Mouse (Mus musculus): ENCODE measurements around the gene Cox5a. TPM values are rescaled to one million over a fixed set of nuclear protein-coding genes. Genes with fewer than 3 reads are reported as not detected.
A peak's percentile ranks its signal among the peaks of the same experiment; 100 is the strongest.

Cox5a gene
- polyA plus RNA-seq, 1 experiment from 2014 or later, result 675 TPM

GRCm38 (mm10) chr9:57522114-57522860, 1.2 kb downstream of the Cox5a start:
- WGBS, result 39% methylated on average over 7 of the region's 7 CpGs
- no peak overlapping the region for H3K27ac ChIP-seq (ENCODE audit: low read depth, low read length)

DNA sequence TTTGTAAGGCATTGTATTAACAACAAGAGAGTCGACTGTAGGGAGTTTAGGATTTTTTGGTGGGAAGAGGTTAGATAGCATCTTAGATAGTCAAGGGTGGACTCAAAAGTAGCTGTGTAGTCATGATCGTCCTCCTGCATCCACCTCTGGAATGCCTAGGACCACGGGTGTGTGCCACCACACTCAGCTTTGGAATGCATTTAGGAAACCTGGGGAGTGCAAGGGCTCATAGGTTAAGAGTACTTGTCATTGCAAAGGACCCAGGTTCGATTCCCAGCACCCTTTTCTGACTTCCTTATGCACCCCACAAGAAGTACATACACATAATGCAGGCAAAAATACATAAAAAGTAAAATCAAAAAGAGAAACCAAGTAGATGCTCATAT, 1.8 kb downstream of the Cox5a start:
- peak overlapping the region; percentile 75 for H3K4me2 ChIP-seq (replicated peaks; ENCODE audit: low read depth, low read length)
- WGBS, result 69% methylated on average over 4 of the region's 4 CpGs
- peaks cover 5% of the 10 kb centered on the region for H3K4me1 ChIP-seq (ENCODE audit: control insufficient read depth, insufficient read depth, low read length)
- no peak for ATAC-seq (ENCODE audit: low FRiP score, low TSS enrichment)
- H3K27ac ChIP-seq (ENCODE audit: low read depth, low read length), result no peak overlapping the region
- peaks cover 2% of the 10 kb centered on the region; the same call in 1 of the 2 replicates for H3K36me3 ChIP-seq (ENCODE audit: control insufficient read depth, insufficient read depth, low read length)
- no peaks in the 10 kb centered on the region for H3K9me3 ChIP-seq (ENCODE audit: control insufficient read depth, low read length)
- no peaks in the 10 kb centered on the region for H3K27me3 ChIP-seq (ENCODE audit: control insufficient read depth, insufficient read depth, low read length)
- H3K4me3 ChIP-seq (ENCODE audit: low read length), result peak overlapping the region; percentile 94; the same call in 1 of the 2 replicates
- peak overlapping the region; percentile 38; the same call in 1 of the 2 replicates for H3K9ac ChIP-seq (ENCODE audit: low read depth, low read length)

More at GRCm38 (mm10) chr9:57522114-57522860, 1.2 kb downstream of the Cox5a start:
- ATAC-seq (ENCODE audit: low FRiP score, low TSS enrichment), result no peak
- Histone ChIP-seq H3K27me3 (ENCODE audit: control insufficient read depth, insufficient read depth, low read length) (no peaks in the 10 kb centered on the region), H3K9ac (ENCODE audit: low read depth, low read length) (peak overlapping the region; percentile 97), H3K4me1 (ENCODE audit: control insufficient read depth, insufficient read depth, low read length) (peaks cover 5% of the 10 kb centered on the region), H3K36me3 (ENCODE audit: control insufficient read depth, insufficient read depth, low read length) (peaks cover 2% of the 10 kb centered on the region; the same call in 1 of the 2 replicates), H3K9me3 (ENCODE audit: control insufficient read depth, low read length) (no peaks in the 10 kb centered on the region), H3K4me3 (ENCODE audit: low read length) (peak overlapping the region; percentile 94), H3K4me2 (replicated peaks; ENCODE audit: low read depth, low read length) (peak overlapping the region; percentile 75)

DNA sequence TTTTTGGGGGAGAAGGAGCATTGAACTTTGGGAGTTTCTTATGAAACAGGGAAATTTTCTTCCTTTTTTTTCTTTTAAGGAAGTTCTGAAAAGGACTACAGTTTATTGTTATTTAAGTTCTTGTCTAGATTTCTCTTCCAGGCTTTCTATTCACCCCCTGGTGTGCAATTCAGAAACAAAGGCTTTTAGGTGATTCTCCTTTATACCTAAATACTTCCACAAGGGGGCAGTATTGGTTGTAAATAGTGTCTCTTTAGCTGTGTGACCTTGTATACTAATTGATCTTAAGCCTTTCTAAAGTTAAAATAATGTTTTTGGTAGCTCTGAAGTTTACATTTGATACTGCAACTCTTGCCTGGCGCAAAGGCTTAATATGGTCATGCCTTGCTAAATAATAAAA, 2.7 kb downstream of the Cox5a start:
- 86% methylated on average over 1 of the region's 1 CpGs for WGBS
- ATAC-seq (ENCODE audit: low FRiP score, low TSS enrichment), result no peak

GRCm38 (mm10) chr9:57524439-57524838, 3.4 kb downstream of the Cox5a start:
- H3K4me3 ChIP-seq (ENCODE audit: low read length), result no peak overlapping the region
- H3K9me3 ChIP-seq (ENCODE audit: control insufficient read depth, low read length), result no peaks in the 10 kb centered on the region
- H3K27ac ChIP-seq (ENCODE audit: low read depth, low read length), result no peak overlapping the region
- peaks cover 5% of the 10 kb centered on the region for H3K4me1 ChIP-seq (ENCODE audit: control insufficient read depth, insufficient read depth, low read length)
- H3K27me3 ChIP-seq (ENCODE audit: control insufficient read depth, insufficient read depth, low read length), result no peaks in the 10 kb centered on the region
- no peak for ATAC-seq (ENCODE audit: low FRiP score, low TSS enrichment)
- H3K36me3 ChIP-seq (ENCODE audit: control insufficient read depth, insufficient read depth, low read length), result peaks cover 9% of the 10 kb centered on the region; the same call in 1 of the 2 replicates
- H3K4me2 ChIP-seq (replicated peaks; ENCODE audit: low read depth, low read length), result no peak overlapping the region
- H3K9ac ChIP-seq (ENCODE audit: low read depth, low read length), result no peak overlapping the region

More for the DNA sequence above, 2.7 kb downstream of the Cox5a start:
- Histone ChIP-seq H3K27ac (ENCODE audit: low read depth, low read length) (no peak overlapping the region), H3K4me1 (ENCODE audit: control insufficient read depth, insufficient read depth, low read length) (peaks cover 5% of the 10 kb centered on the region), H3K4me2 (replicated peaks; ENCODE audit: low read depth, low read length) (no peak overlapping the region), H3K9me3 (ENCODE audit: control insufficient read depth, low read length) (no peaks in the 10 kb centered on the region), H3K4me3 (ENCODE audit: low read length) (no peak overlapping the region), H3K9ac (ENCODE audit: low read depth, low read length) (no peak overlapping the region), H3K36me3 (ENCODE audit: control insufficient read depth, insufficient read depth, low read length) (peaks cover 3% of the 10 kb centered on the region; the same call in 1 of the 2 replicates), H3K27me3 (ENCODE audit: control insufficient read depth, insufficient read depth, low read length) (no peaks in the 10 kb centered on the region)

DNA sequence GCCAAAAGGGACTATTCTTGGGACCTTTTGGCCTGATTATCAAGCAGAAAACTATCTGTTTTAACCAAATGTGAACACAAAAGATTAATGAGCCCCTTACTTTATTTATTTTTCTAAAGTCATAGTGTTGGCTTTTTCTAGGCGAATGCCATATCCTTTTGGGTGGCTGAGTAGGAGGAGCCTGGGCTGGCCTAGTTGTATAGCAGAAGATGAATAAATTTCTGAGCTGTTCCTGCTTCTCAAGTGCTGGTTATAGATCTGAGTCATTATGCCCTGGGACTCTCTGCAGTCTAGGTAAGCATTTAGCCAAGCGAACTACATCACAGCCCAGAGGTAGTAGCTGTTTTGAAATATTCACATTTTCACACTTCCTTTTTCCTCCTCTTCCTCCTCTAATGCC, 4.4 kb downstream of the Cox5a start:
- Histone ChIP-seq H3K9ac (ENCODE audit: low read depth, low read length) (no peak overlapping the region), H3K4me3 (ENCODE audit: low read length) (no peak overlapping the region), H3K4me2 (replicated peaks; ENCODE audit: low read depth, low read length) (no peak overlapping the region), H3K27ac (ENCODE audit: low read depth, low read length) (no peak overlapping the region), H3K27me3 (ENCODE audit: control insufficient read depth, insufficient read depth, low read length) (no peaks in the 10 kb centered on the region), H3K36me3 (ENCODE audit: control insufficient read depth, insufficient read depth, low read length) (peaks cover 16% of the 10 kb centered on the region; the same call in 1 of the 2 replicates), H3K4me1 (ENCODE audit: control insufficient read depth, insufficient read depth, low read length) (peaks cover 5% of the 10 kb centered on the region), H3K9me3 (ENCODE audit: control insufficient read depth, low read length) (no peaks in the 10 kb centered on the region)
- ATAC-seq (ENCODE audit: low FRiP score, low TSS enrichment), result no peak
- 62% methylated on average over 2 of the region's 2 CpGs for WGBS

- Histone ChIP-seq H3K9ac (ENCODE audit: low read depth, low read length) (no peak overlapping the region), H3K4me3 (ENCODE audit: low read length) (no peak overlapping the region), H3K27me3 (ENCODE audit: control insufficient read depth, insufficient read depth, low read length) (no peaks in the 10 kb centered on the region), H3K4me1 (ENCODE audit: control insufficient read depth, insufficient read depth, low read length) (peaks cover 5% of the 10 kb centered on the region), H3K4me2 (replicated peaks; ENCODE audit: low read depth, low read length) (no peak overlapping the region), H3K9me3 (ENCODE audit: control insufficient read depth, low read length) (no peaks in the 10 kb centered on the region), H3K36me3 (ENCODE audit: control insufficient read depth, insufficient read depth, low read length) (peaks cover 23% of the 10 kb centered on the region), H3K27ac (ENCODE audit: low read depth, low read length) (no peak overlapping the region)
- no peak for ATAC-seq (ENCODE audit: low FRiP score, low TSS enrichment)
Measured at GRCm38 (mm10) chr9:57526435-57526834, 5.4 kb downstream of the Cox5a start.

DNA sequence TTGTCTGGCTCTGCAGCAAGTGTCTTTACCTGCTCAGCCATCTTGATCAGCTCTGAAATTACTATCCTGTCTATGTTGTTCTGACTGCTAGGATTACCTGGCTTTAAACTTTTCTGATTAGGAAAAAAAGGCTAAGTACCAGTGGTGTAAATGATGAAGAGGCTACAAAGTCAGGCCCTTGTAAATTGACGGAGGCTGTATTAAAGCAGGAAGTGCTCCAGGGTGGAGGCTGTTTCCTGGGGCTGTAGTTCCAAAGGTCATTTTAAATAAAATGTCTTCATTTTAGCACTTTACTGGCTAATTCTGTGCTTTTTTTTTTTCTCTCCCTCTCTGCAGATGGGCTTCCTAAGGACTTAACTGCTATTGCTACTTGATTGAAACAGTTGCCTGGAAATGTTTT, 10.9 kb downstream of the Cox5a start:
- H3K36me3 ChIP-seq (ENCODE audit: control insufficient read depth, insufficient read depth, low read length), result peaks cover 52% of the 10 kb centered on the region
- WGBS, result 66% methylated on average over 1 of the region's 1 CpGs
- no peak for ATAC-seq (ENCODE audit: low FRiP score, low TSS enrichment)

DNA sequence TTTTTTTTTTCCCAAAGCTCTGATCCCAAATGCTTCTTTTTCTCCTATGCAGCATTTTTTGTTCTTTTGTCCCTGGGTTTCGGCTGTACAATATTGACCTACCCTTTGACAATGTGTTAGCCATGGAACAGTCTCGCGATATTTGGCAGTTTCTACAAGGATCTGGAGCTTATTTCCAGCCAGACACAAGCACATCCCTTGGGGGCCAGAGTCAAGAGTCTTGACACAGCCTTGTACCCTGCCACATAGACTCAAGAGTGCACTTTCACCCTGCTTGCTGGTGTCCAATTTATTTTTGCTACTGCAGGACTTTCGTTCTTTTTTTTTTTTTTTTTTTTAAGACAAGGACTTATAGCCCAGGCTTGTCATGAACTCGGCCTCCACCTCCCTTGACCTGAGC, 15.3 kb downstream of the Cox5a start:
- Histone ChIP-seq H3K4me1 (ENCODE audit: control insufficient read depth, insufficient read depth, low read length) (peaks cover 8% of the 10 kb centered on the region), H3K4me2 (replicated peaks; ENCODE audit: low read depth, low read length) (no peak overlapping the region), H3K27ac (ENCODE audit: low read depth, low read length) (no peak overlapping the region), H3K9me3 (ENCODE audit: control insufficient read depth, low read length) (no peaks in the 10 kb centered on the region), H3K9ac (ENCODE audit: low read depth, low read length) (peak overlapping the region; percentile 88; the same call in 1 of the 2 replicates), H3K36me3 (ENCODE audit: control insufficient read depth, insufficient read depth, low read length) (peaks cover 51% of the 10 kb centered on the region), H3K27me3 (ENCODE audit: control insufficient read depth, insufficient read depth, low read length) (no peaks in the 10 kb centered on the region), H3K4me3 (ENCODE audit: low read length) (no peak overlapping the region)
- 86% methylated on average over 5 of the region's 5 CpGs for WGBS
- ATAC-seq (ENCODE audit: low FRiP score, low TSS enrichment), result no peak

More for the DNA sequence above, 10.9 kb downstream of the Cox5a start:
- H3K9ac ChIP-seq (ENCODE audit: low read depth, low read length), result no peak overlapping the region
- no peaks in the 10 kb centered on the region for H3K27me3 ChIP-seq (ENCODE audit: control insufficient read depth, insufficient read depth, low read length)
- H3K4me3 ChIP-seq (ENCODE audit: low read length), result no peak overlapping the region
- no peak overlapping the region for H3K4me2 ChIP-seq (replicated peaks; ENCODE audit: low read depth, low read length)
- H3K9me3 ChIP-seq (ENCODE audit: control insufficient read depth, low read length), result no peaks in the 10 kb centered on the region
- no peaks in the 10 kb centered on the region for H3K4me1 ChIP-seq (ENCODE audit: control insufficient read depth, insufficient read depth, low read length)
- H3K27ac ChIP-seq (ENCODE audit: low read depth, low read length), result no peak overlapping the region

DNA sequence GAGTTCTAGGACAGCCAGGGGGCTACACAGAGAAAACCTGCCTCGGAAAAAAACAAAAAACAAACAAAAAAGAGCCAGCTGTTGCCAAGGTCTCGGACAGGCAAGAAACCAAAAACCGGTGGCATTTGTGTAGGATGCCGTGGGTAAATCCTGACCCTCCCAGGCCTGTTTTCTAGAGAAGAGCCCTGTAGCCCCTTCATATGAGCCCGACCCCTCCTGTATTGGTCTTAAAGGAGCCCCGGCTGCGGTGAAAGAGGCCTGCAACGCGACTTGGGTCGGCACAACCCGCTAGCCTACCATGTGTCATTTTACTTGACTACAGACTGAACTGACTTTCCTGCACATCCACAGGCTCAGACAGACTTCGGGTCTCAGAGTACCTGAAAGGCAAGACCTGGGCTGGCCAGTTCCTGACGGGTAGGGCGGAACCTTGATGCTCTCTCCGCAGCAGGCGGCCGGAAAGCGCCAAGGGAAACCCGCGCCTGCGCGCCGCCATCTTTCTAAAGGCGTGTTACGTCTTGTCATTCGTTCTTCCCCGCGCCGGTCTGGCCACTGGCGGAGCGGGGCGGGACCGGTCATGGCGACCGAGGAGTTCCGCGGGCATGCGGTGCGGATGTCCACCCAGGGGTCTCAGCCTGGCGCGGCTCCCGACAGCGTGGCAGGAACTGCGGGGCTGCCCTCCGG, 16.1 kb downstream of the Cox5a start, which contains the start of gene Fam219b:
Gene Fam219b (plus strand): TSS at position 485 of the 684 bp plus-strand sequence.
- Histone ChIP-seq H3K9ac (ENCODE audit: low read depth, low read length) (peak within 1 kb of the TSS; percentile 88), H3K36me3 (ENCODE audit: control insufficient read depth, insufficient read depth, low read length) (peaks cover 46% of the 10 kb centered on the region), H3K4me2 (replicated peaks; ENCODE audit: low read depth, low read length) (peak within 1 kb of the TSS; percentile 78), H3K9me3 (ENCODE audit: control insufficient read depth, low read length) (no peaks in the 10 kb centered on the region), H3K27ac (ENCODE audit: low read depth, low read length) (peak within 1 kb of the TSS; percentile 76), H3K27me3 (ENCODE audit: control insufficient read depth, insufficient read depth, low read length) (no peaks in the 10 kb centered on the region), H3K4me1 (ENCODE audit: control insufficient read depth, insufficient read depth, low read length) (peaks cover 8% of the 10 kb centered on the region), H3K4me3 (ENCODE audit: low read length) (peak within 1 kb of the TSS; percentile 87)
- peak; percentile 89 for ATAC-seq (ENCODE audit: low FRiP score, low TSS enrichment)
- WGBS, result 2% methylated on average over 45 of the region's 45 CpGs

Data from kidney, embryonic 14.5 days (tissue).